Mouse (Mus musculus) CH12.LX (cell line): Measurements from ENCODE around the gene Gna12. TPM values are rescaled to one million over a fixed set of nuclear protein-coding genes. Genes with fewer than 3 reads are reported as not detected.
A peak's percentile ranks its signal among the peaks of the same experiment; 100 is the strongest.

Experiments
- DNase-seq: peaks from one replicate; pipeline ENCODE4 v3.0.0-alpha.2; 2013; ENCODE audit errors: extremely low read depth
- H3K27ac ChIP-seq: 2 replicates; pipeline ENCODE4 v1.5.1; 2012; ENCODE audit warnings: low read depth, mild to moderate bottlenecking, control low read depth, moderate library complexity; ENCODE audit not compliant: insufficient read depth
- H3K27me3 ChIP-seq: replicated peaks from 2 replicates; pipeline ENCODE3; 2012; ENCODE audit warnings: inconsistent platforms
- H3K36me3 ChIP-seq, 2 experiments: replicated peaks in 1 of 2; 2 replicates each; pipeline versions ENCODE3 to v1.6.1; 2012; ENCODE audit warnings: inconsistent platforms in 1 of 2, low read length in 1 of 2, mild to moderate bottlenecking in 1 of 2, mixed read lengths in 1 of 2, moderate library complexity in 1 of 2; ENCODE audit not compliant: control insufficient read depth in 1 of 2, insufficient read depth in 1 of 2
- H3K4me1 ChIP-seq, 2 experiments: 2 replicates each; pipeline ENCODE4 v1.6.1; 2012; ENCODE audit warnings: inconsistent platforms in 1 of 2, moderate library complexity in 1 of 2; ENCODE audit not compliant: insufficient read depth in 2 of 2, control insufficient read depth in 1 of 2
- H3K4me2 ChIP-seq: 2 replicates; pipeline ENCODE4 v1.6.1; 2012; ENCODE audit warnings: low read depth, mild to moderate bottlenecking, control low read depth; ENCODE audit not compliant: poor library complexity, insufficient read depth, severe bottlenecking
- H3K4me3 ChIP-seq, 3 experiments: fragments of 150-350 bp in 1 of 3; sonication (generic) in 1 of 3; replicated peaks in 1 of 3; 2 replicates each; pipeline versions ENCODE3 to v1.5.1; 2011 to 2012; ENCODE audit warnings: low read depth in 2 of 3, low read length in 2 of 3, mild to moderate bottlenecking in 2 of 3, moderate library complexity in 2 of 3, control low read depth in 1 of 3, improper control_type of control experiment in 1 of 3, inconsistent platforms in 1 of 3, mixed read lengths in 1 of 3; ENCODE audit not compliant: poor library complexity in 1 of 3
- H3K79me2 ChIP-seq: replicated peaks from 2 replicates; pipeline ENCODE4 v1.6.1; 2012; ENCODE audit warnings: mild to moderate bottlenecking, moderate library complexity; ENCODE audit not compliant: control insufficient read depth, poor library complexity, insufficient read depth, severe bottlenecking; ENCODE audit errors: extremely low read depth
- H3K9ac ChIP-seq: 2 replicates; pipeline ENCODE4 v1.6.1; 2012; ENCODE audit warnings: low read depth, mild to moderate bottlenecking, control low read depth, moderate library complexity; ENCODE audit not compliant: insufficient read depth
- H3K9me3 ChIP-seq: replicated peaks from 2 replicates; pipeline ENCODE3; 2012; ENCODE audit warnings: low read length, inconsistent platforms, mixed read lengths
- BHLHE40 ChIP-seq: IDR thresholded peaks from 2 replicates; pipeline ENCODE4 v1.6.1; 2011; ENCODE audit warnings: mild to moderate bottlenecking, low read depth, low read length, improper control_type of control experiment
- CHD1 ChIP-seq: IDR thresholded peaks from 2 replicates; pipeline ENCODE4 v1.6.1; 2012; ENCODE audit warnings: low read depth, low read length, improper control_type of control experiment, inconsistent platforms
- CHD2 ChIP-seq: IDR thresholded peaks from 2 replicates; pipeline ENCODE4 v1.6.1; 2011; ENCODE audit warnings: low read length, improper control_type of control experiment
- CTCF ChIP-seq, 2 experiments: IDR thresholded peaks in 1 of 2; conservative IDR thresholded peaks in 1 of 2; 2 replicates each; pipeline ENCODE4 v1.5.1; 2011 to 2012; ENCODE audit warnings: low read depth in 2 of 2, low read length in 2 of 2, improper control_type of control experiment in 1 of 2, inconsistent platforms in 1 of 2, mild to moderate bottlenecking in 1 of 2, moderate library complexity in 1 of 2
- E2F4 ChIP-seq: IDR thresholded peaks from 2 replicates; pipeline ENCODE4 v1.6.1; 2011; ENCODE audit warnings: low read depth, low read length, improper control_type of control experiment; ENCODE audit not compliant: insufficient replicate concordance
- ELF1 ChIP-seq: IDR thresholded peaks from 2 replicates; pipeline ENCODE4 v1.6.1; 2014; ENCODE audit warnings: low read depth, mild to moderate bottlenecking, inconsistent platforms, low read length, improper control_type of control experiment
- EP300 ChIP-seq: IDR thresholded peaks from 2 replicates; pipeline ENCODE4 v1.6.1; 2011; ENCODE audit warnings: low read length, improper control_type of control experiment
- ETS1 ChIP-seq: conservative IDR thresholded peaks from 2 replicates; pipeline ENCODE4 v1.6.1; 2012; ENCODE audit warnings: low read depth, mild to moderate bottlenecking, inconsistent platforms, low read length, improper control_type of control experiment, moderate library complexity
- GABPA ChIP-seq: IDR thresholded peaks from 2 replicates; pipeline ENCODE4 v1.6.1; 2012; ENCODE audit warnings: low read depth, low read length, improper control_type of control experiment, inconsistent platforms; ENCODE audit not compliant: insufficient replicate concordance
- HCFC1 ChIP-seq: IDR thresholded peaks from 2 replicates; pipeline ENCODE4 v1.6.1; 2012; ENCODE audit warnings: low read depth, mild to moderate bottlenecking, inconsistent platforms, low read length, improper control_type of control experiment
- IRF4 ChIP-seq: IDR thresholded peaks from 2 replicates; pipeline ENCODE4 v1.6.1; 2014; ENCODE audit warnings: low read depth, mild to moderate bottlenecking, inconsistent platforms, low read length, improper control_type of control experiment
- JUN ChIP-seq: IDR thresholded peaks from 2 replicates; pipeline ENCODE4 v1.6.1; 2011; ENCODE audit warnings: low read depth, mild to moderate bottlenecking, low read length, improper control_type of control experiment, moderate library complexity; ENCODE audit not compliant: insufficient read depth
- JUND ChIP-seq: conservative IDR thresholded peaks from 2 replicates; pipeline ENCODE4 v1.6.1; 2011; ENCODE audit warnings: low read depth, low read length, improper control_type of control experiment
- KAT2A ChIP-seq: IDR thresholded peaks from 2 replicates; pipeline ENCODE4 v1.6.1; 2012; ENCODE audit warnings: low read length, improper control_type of control experiment, inconsistent platforms; ENCODE audit not compliant: insufficient replicate concordance
- MAFK ChIP-seq: IDR thresholded peaks from 2 replicates; pipeline ENCODE4 v1.6.1; 2011; ENCODE audit warnings: low read length, improper control_type of control experiment; ENCODE audit not compliant: insufficient replicate concordance
- MAX ChIP-seq: IDR thresholded peaks from 2 replicates; pipeline ENCODE4 v1.6.1; 2011; ENCODE audit warnings: low read length, improper control_type of control experiment
- MAZ ChIP-seq: IDR thresholded peaks from 2 replicates; pipeline ENCODE4 v1.6.1; 2012; ENCODE audit warnings: low read depth, mild to moderate bottlenecking, inconsistent platforms, low read length, improper control_type of control experiment, moderate library complexity
- MEF2A ChIP-seq: IDR thresholded peaks from 2 replicates; pipeline ENCODE4 v1.6.1; 2014; ENCODE audit warnings: low read depth, mild to moderate bottlenecking, inconsistent platforms, low read length, improper control_type of control experiment, borderline replicate concordance
- MXI1 ChIP-seq: IDR thresholded peaks from 2 replicates; pipeline ENCODE4 v1.6.1; 2011; ENCODE audit warnings: mild to moderate bottlenecking, low read depth, low read length, improper control_type of control experiment
- MYC ChIP-seq: IDR thresholded peaks from 2 replicates; pipeline ENCODE4 v1.6.1; 2011; ENCODE audit warnings: low read depth, mild to moderate bottlenecking, improper control_type of control experiment, low read length
- NELFE ChIP-seq: IDR thresholded peaks from 2 replicates; pipeline ENCODE4 v1.6.1; 2011; ENCODE audit warnings: low read depth, low read length, improper control_type of control experiment
- NRF1 ChIP-seq: IDR thresholded peaks from 2 replicates; pipeline ENCODE4 v1.6.1; 2014; ENCODE audit warnings: low read depth, mild to moderate bottlenecking, inconsistent platforms, low read length, improper control_type of control experiment, moderate library complexity
- PAX5 ChIP-seq: IDR thresholded peaks from 2 replicates; pipeline ENCODE4 v1.6.1; 2012; ENCODE audit warnings: low read length, inconsistent platforms, mixed read lengths
- POLR2A ChIP-seq: IDR thresholded peaks from 2 replicates; pipeline ENCODE4 v1.6.1; 2011; ENCODE audit warnings: low read depth, mild to moderate bottlenecking, improper control_type of control experiment, low read length
- POLR2AphosphoS2 ChIP-seq: IDR thresholded peaks from 2 replicates; pipeline ENCODE4 v1.6.1; 2011; ENCODE audit warnings: low read depth, low read length, improper control_type of control experiment
- RAD21 ChIP-seq: IDR thresholded peaks from 2 replicates; pipeline ENCODE4 v1.6.1; 2011; ENCODE audit warnings: low read depth, mild to moderate bottlenecking, low read length, improper control_type of control experiment, moderate library complexity
- RCOR1 ChIP-seq: conservative IDR thresholded peaks from 2 replicates; pipeline ENCODE4 v1.6.1; 2012; ENCODE audit warnings: low read depth, mild to moderate bottlenecking, inconsistent platforms, low read length, improper control_type of control experiment
- SIN3A ChIP-seq: IDR thresholded peaks from 2 replicates; pipeline ENCODE4 v1.6.1; 2012; ENCODE audit warnings: low read length, improper control_type of control experiment, inconsistent platforms
- SMC3 ChIP-seq: IDR thresholded peaks from 2 replicates; pipeline ENCODE4 v1.6.1; 2011; ENCODE audit warnings: low read depth, low read length, improper control_type of control experiment
- TBP ChIP-seq: conservative IDR thresholded peaks from 2 replicates; pipeline ENCODE4 v1.6.1; 2011; ENCODE audit warnings: low read depth, low read length, improper control_type of control experiment
- TCF12 ChIP-seq: IDR thresholded peaks from 2 replicates; pipeline ENCODE4 v1.6.1; 2014; ENCODE audit warnings: low read depth, mild to moderate bottlenecking, inconsistent platforms, low read length, improper control_type of control experiment
- UBTF ChIP-seq: IDR thresholded peaks from 2 replicates; pipeline ENCODE4 v1.6.1; 2012; ENCODE audit warnings: low read depth, mild to moderate bottlenecking, inconsistent platforms, low read length, improper control_type of control experiment, moderate library complexity
- USF1 ChIP-seq: IDR thresholded peaks from 2 replicates; pipeline ENCODE4 v1.6.1; 2014; ENCODE audit warnings: low read depth, mild to moderate bottlenecking, inconsistent platforms, low read length, improper control_type of control experiment
- USF2 ChIP-seq: conservative IDR thresholded peaks from 2 replicates; pipeline ENCODE4 v1.6.1; 2011; ENCODE audit warnings: low read depth, low read length, improper control_type of control experiment
- ZC3H11A ChIP-seq: IDR thresholded peaks from 2 replicates; pipeline ENCODE4 v1.6.1; 2012; ENCODE audit warnings: low read depth, mild to moderate bottlenecking, inconsistent platforms, low read length, improper control_type of control experiment
- ZKSCAN1 ChIP-seq: IDR thresholded peaks from 2 replicates; pipeline ENCODE4 v1.6.1; 2012; ENCODE audit warnings: low read depth, inconsistent platforms, low read length, improper control_type of control experiment, borderline replicate concordance
- ZMIZ1 ChIP-seq: IDR thresholded peaks from 2 replicates; pipeline ENCODE4 v1.6.1; 2012; ENCODE audit warnings: low read depth, mild to moderate bottlenecking, inconsistent platforms, low read length, improper control_type of control experiment
- ZNF384 ChIP-seq: IDR thresholded peaks from 2 replicates; pipeline ENCODE4 v1.6.1; 2012; ENCODE audit warnings: low read depth, low read length, improper control_type of control experiment, inconsistent platforms
- dilution Hi-C: fragments of 300-500 bp; cut with MboI; formaldehyde crosslinking; loops from 2 replicates; pipeline ENCODE4 v1.14.3; 2020; ENCODE audit warnings: low sequenced_read_pairs; ENCODE audit not compliant: extremely low pct_unique_long_range_greater_than_20kb, extremely low pct_ligation_motif_present
- in situ Hi-C: fragments of 300-500 bp; cut with MboI; formaldehyde crosslinking; loops from 3 replicates; pipeline ENCODE4 v1.14.3; 2019; ENCODE audit warnings: low sequenced_read_pairs, low pct_ligation_motif_present, low pct_unique_long_range_greater_than_20kb, mixed read lengths
- polyA plus RNA-seq: library from polyadenylated mRNA; unstranded; fragments of >175 nt; gene quantifications from 2 replicates; pipeline ENCODE4 v1.2.1, GENCODE M21; 2012; ENCODE audit warnings: low read depth; ENCODE audit not compliant: insufficient read length
- total RNA-seq, 2 experiments: library from RNA; depleted of rRNA; stranded (reverse); fragments of 300-350 nt in 1 of 2; fragments of >200 nt in 1 of 2; gene quantifications; 2 replicates each; pipeline ENCODE4 v1.2.3; 2012 to 2014

The Gna12 gene
- total and polyA plus RNA-seq, 3 experiments: 11.5 to 15.8 (median 15.4) TPM

DNA sequence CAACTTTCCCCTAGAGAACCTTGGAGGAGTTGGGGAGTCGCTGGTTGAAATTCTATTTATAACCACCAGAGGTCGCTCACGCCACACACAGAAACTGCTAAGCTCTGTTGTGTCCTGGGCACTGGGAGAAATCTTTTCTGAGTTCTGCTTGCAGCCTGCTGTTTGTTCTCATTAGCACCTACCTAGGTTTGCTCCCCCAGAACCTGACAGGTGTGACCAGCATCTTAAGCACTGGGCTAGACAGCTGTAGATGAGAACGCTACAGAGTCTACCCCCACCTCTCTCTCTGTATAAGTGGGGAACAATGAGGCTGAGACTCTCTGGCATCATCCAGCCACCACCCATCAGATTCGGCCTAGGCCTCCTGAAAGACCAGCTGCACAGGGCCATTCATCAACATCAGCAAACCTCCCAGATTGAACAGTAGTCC is 17.1 kb upstream of the Gna12 start:
- Histone ChIP-seq H3K9ac (no peak overlapping the region), H3K27ac (no peak overlapping the region), H3K4me2 (no peak overlapping the region), H3K9me3 (peaks cover 11% of the 10 kb centered on the region), H3K4me3 (no peak overlapping the region), H3K79me2 (no peaks in the 10 kb centered on the region), H3K36me3 (no peaks in the 10 kb centered on the region), H3K4me1 (no peaks in the 10 kb centered on the region), H3K27me3 (peaks cover 2% of the 10 kb centered on the region)
- TF ChIP-seq E2F4 (no peak), MXI1 (no peak), EP300 (no peak), BHLHE40 (no peak), POLR2A (no peak), MAX (no peak), CHD1 (no peak), UBTF (peak; percentile 99), HCFC1 (no peak), USF2 (no peak), KAT2A (no peak), PAX5 (no peak), USF1 (no peak), NELFE (peak; percentile 34; the same call in 1 of the 2 replicates), TCF12 (no peak), TBP (peak; percentile 96), SMC3 (peak; percentile 83), ZMIZ1 (no peak), MAZ (no peak), GABPA (no peak), JUN (no peak), ELF1 (no peak), CTCF (conservative IDR thresholded peaks at IDR 0.05 in 1 of 2, IDR thresholded peaks at IDR 0.05 in 1 of 2; ENCODE audit: low read depth in 2 of 2, low read length in 2 of 2) (peak; percentile 86 to 94), POLR2AphosphoS2 (no peak), MAFK (no peak), MEF2A (no peak), ZNF384 (no peak), MYC (no peak), RCOR1 (no peak), NRF1 (no peak), RAD21 (peak; percentile 92), ZKSCAN1 (no peak), SIN3A (no peak), IRF4 (peak; percentile 28; the same call in 1 of the 2 replicates), ZC3H11A (peak; percentile 81), JUND (no peak), CHD2 (no peak), ETS1 (no peak)
- dilution Hi-C loops: no loop called here
- peak; percentile 66 for DNase-seq
- in situ Hi-C loops: loop anchor here (25.0 kb wide), 1 partner anchor 1465 kb away; no protein-coding TSS in a partner anchor
